Mouse (Mus musculus) left cerebral cortex, adult 2 months (tissue): ENCODE measurements at regions not wholly inside any gene's neighbourhood (a gene's known extent, or its start where the extent isn't known, plus 50 kb on each side); places are given as distances from the start of the nearest gene placed in this dataset.

ENCODE experiments used
- DNase-seq, 2 experiments: peaks; one replicate each; pipeline ENCODE4 v3.0.0; 2021 to 2022; ENCODE audit warnings: low spot score in 2 of 2, mixed read lengths in 1 of 2; ENCODE audit errors: extremely low spot score in 1 of 2
- H3K27ac ChIP-seq: fragments of 200-600 bp; 2 replicates; pipeline ENCODE4 v1.8.1; 2022
- H3K4me3 ChIP-seq: fragments of 200-600 bp; 2 replicates; pipeline ENCODE4 v1.8.1; 2022
- CTCF ChIP-seq: fragments of 200-600 bp; IDR thresholded peaks from 2 replicates; pipeline ENCODE4 v1.8.1; 2022; ENCODE audit warnings: antibody characterized with exemption, mild to moderate bottlenecking, moderate library complexity
- intact Hi-C: fragments of 180-260 bp; cut with DNase I; formaldehyde crosslinking; loops from one replicate; pipeline ENCODE4 v1.15.1; 2025

DNA sequence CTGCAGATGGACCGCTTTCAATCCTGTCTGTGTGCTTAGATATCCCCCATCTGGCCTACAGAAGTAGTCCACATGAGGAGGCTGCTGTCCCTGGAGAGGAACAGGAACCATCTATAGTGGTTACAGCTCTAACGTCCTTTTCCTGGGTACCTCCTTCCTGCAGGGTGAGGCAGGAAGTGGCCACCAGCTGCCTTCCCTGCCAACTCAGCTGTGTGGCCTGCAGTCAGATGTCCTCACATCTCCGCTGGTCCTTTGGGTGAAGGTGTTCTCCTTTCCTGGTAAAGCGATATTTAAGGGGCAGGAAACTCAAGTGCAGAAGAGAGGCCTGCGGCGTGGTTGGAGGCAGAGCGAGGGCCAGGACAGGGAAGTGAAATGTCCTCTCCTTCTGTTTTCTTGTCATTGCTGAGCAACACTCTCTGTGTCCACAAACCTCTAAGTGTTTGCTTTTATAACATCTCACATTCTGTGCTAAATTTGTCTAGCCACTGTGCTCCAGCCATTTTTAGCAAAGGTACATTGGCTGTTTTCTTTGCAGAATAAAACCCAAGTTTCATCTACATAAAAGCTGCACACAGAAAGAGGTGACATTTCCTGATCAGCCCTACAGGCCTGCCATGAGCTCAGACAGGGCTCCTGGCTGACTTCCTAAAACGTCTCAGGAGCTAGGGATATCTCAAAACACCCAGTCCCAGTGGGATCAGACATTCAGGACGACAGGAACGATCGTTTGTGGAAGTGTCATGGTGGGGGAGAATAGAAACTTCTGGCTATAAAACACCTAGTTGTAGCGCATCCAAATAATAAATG, 164.4 kb upstream of the Irf2bp2 start:
- intact Hi-C loops: loop anchor here (2.0 to 5.0 kb wide), 3 partner anchors 69 to 163 kb away; no protein-coding TSS in a partner anchor
- DNase-seq: peak in 1 of 2 experiments; percentile 21

GRCm38 (mm10) chr8:126756300-126757097, 162.7 kb upstream of the Irf2bp2 start:
- no peak for TF ChIP-seq CTCF
- peak overlapping the region; percentile 17; the same call in 1 of the 2 replicates for H3K27ac ChIP-seq
- no peak for DNase-seq
- intact Hi-C loops: loop anchor here (2.0 to 5.0 kb wide), 2 partner anchors 71 to 90 kb away; no protein-coding TSS in a partner anchor
- no peak overlapping the region for H3K4me3 ChIP-seq

More for the DNA sequence above, 164.4 kb upstream of the Irf2bp2 start:
- peak; percentile 13 for TF ChIP-seq CTCF
- H3K27ac ChIP-seq: peak overlapping the region; percentile 76
- H3K4me3 ChIP-seq: no peak overlapping the region

DNA sequence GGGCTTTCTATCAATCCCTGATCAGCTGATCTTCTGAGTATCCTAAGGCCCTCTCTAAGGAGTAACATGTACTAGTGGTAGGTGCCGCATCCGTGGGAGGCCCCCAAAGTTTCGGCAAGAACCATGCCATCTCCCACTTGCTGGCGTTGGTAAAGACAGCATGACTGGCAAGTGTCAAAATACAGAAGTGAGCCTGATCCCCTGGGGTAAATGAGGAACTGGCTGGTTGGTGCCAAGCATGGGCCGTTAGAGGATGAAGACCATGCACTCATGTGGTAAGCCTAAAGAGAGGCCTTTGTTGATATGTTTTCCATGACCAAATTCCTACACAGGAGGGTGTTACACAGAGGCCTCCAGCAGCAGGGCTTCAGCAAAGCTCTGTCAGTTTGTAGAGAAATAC, 161.9 kb upstream of the Irf2bp2 start:
- intact Hi-C loops: loop anchor here (2.0 to 5.0 kb wide), 3 partner anchors 61 to 89 kb away; no protein-coding TSS in a partner anchor
- DNase-seq: no peak
- TF ChIP-seq CTCF: no peak
- Histone ChIP-seq H3K27ac (no peak overlapping the region; the same call in 1 of the 2 replicates), H3K4me3 (no peak overlapping the region)

- intact Hi-C loops: loop anchor here (2.0 kb wide), 1 partner anchor 60 kb away; no protein-coding TSS in a partner anchor
- TF ChIP-seq CTCF: no peak
- Histone ChIP-seq H3K27ac (no peak overlapping the region), H3K4me3 (no peak overlapping the region)
- DNase-seq: no peak
Measured at GRCm38 (mm10) chr8:126754361-126754809, 160.6 kb upstream of the Irf2bp2 start.

- intact Hi-C loops: no loop called here
- H3K4me3 ChIP-seq: no peak overlapping the region
- DNase-seq: no peak
- TF ChIP-seq CTCF: no peak
- H3K27ac ChIP-seq: no peak overlapping the region; the same call in 1 of the 2 replicates
Measured at GRCm38 (mm10) chr8:126753059-126753855, 159.5 kb upstream of the Irf2bp2 start.

DNA sequence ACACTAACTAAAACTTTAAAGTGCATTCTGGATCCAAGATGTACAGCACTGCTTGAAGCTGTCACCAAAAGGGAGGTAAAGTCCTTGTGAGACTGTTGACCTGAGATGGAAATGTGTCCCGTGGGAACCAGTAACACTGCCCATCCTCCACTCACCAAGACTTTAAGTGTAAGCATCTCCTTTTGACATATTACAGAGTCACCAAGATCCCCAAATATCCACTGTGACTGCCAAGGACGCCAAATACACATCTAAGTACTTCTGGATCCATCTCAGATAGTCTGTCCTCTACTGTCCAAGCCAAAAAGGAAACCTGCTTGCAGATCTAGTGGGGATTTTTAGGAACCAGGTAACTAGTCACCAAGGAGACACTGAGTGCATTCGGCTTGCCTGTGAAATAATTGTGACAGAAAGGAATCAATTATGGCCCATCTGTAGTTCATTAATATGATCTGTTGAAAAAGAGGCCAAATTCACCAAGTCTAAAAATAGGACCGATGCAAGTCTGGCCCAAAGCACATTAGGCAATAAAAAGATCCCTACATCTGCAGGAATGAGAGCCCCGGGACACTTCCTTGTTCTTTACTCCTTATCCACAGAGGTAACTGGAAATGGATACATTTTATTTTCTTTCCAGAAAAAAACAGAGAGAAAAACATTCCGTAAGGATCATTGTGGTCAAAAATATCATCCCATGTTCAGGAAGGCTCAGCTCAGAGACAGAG, 157.8 kb upstream of the Irf2bp2 start:
- Histone ChIP-seq H3K4me3 (no peak overlapping the region), H3K27ac (no peak overlapping the region)
- intact Hi-C loops: no loop called here
- no peak for DNase-seq
- no peak for TF ChIP-seq CTCF

DNA sequence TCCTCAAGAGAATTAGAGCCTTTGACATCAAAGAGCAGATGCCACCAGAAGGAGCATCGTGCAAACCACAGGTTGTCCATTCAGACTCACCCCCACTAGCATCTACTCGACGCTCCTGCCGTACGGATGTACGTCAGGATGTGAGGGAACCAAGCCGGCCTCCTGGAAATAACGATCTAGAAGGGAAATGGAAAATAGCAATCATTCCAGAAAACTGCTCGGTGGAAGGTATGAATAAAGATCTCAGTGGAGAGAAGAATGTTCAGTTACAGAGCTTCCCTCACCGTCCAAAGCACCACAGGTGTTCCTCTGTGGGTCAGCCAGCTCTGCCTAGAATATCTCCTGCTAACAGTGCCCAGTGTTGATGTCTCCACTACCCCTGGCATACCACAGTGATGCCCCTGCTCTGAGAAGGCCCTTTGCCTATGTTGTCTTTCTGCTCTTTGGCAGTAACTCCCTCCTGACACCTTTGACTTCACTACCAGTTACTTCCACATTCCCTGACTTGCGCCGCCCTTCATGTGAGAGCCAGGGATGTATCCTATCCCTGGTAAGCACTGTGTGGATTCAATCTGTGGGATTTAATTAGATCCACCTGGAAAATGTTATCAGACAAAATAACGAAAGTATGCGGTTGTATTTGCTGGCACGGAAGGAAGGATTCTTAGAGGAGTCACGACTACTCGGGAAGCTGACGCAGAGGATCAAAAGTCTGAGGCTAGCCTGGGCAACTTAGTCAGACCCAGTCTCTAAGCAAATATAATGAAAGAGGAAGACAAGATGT, 152.4 kb upstream of the Irf2bp2 start:
- Histone ChIP-seq H3K4me3 (no peak overlapping the region), H3K27ac (no peak overlapping the region)
- DNase-seq: no peak
- no peak for TF ChIP-seq CTCF
- intact Hi-C loops: no loop called here

DNA sequence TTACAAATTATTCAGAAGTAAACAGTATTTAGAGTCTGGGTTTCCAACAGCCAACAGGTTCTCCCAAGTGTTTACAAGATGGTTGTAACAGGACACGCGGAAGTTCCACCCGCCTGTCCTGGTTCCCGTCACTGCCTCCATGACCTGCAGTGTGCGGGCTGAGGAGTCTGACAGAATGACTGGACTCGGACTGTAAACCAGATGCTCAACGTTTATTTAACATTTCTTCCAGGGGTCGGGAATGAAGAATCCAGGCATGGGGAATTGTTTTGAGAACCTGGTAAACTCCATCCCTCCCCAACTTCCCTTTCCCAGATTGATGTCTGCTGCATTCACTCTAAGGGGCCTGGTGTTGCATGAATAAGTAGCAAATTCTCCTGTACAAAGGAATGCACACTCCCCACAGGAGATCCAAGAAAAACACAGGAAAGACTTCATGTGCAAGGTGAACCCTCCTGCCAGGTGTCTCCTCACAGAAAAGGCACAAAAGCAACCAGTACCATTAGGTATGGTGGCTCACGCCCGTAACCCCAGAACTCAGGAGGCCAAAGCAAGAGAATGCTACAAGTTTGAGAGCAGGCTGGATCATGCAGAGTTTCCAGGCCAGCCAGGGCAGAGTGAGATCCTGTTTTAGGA, 151.1 kb upstream of the Irf2bp2 start:
- no peak for DNase-seq
- intact Hi-C loops: no loop called here
- Histone ChIP-seq H3K4me3 (no peak overlapping the region), H3K27ac (no peak overlapping the region)
- TF ChIP-seq CTCF: no peak

- intact Hi-C loops: no loop called here
- TF ChIP-seq CTCF: no peak
- Histone ChIP-seq H3K4me3 (no peak overlapping the region), H3K27ac (no peak overlapping the region)
- no peak for DNase-seq
Measured at GRCm38 (mm10) chr8:126743296-126743695, 149.5 kb upstream of the Irf2bp2 start.

- TF ChIP-seq CTCF: no peak
- no peak overlapping the region for H3K4me3 ChIP-seq
- intact Hi-C loops: no loop called here
- DNase-seq: no peak
- no peak overlapping the region for H3K27ac ChIP-seq
Measured at GRCm38 (mm10) chr8:126742081-126742480, 148.3 kb upstream of the Irf2bp2 start.
